Mouse (Mus musculus) myocyte (in vitro differentiated cells): ENCODE data around the gene Tmem59l.
A peak's percentile ranks its signal among the peaks of the same experiment; 100 is the strongest.

Experiments
- CEBPB ChIP-seq: IDR thresholded peaks from 2 replicates; pipeline ENCODE4 v1.6.1; 2011; ENCODE audit warnings: mild to moderate bottlenecking, moderate library complexity; ENCODE audit not compliant: poor library complexity, insufficient read depth, severe bottlenecking
- MAX ChIP-seq: IDR thresholded peaks from one replicate; pipeline ENCODE4 v1.6.1; 2011; ENCODE audit warnings: low read depth, mild to moderate bottlenecking, control low read depth
- MYOD1 ChIP-seq, 3 experiments: IDR thresholded peaks; one replicate each; pipeline ENCODE4 v1.6.1; 2011; ENCODE audit warnings: control low read depth in 2 of 3, low read depth in 2 of 3, mild to moderate bottlenecking in 2 of 3, moderate library complexity in 1 of 3; ENCODE audit not compliant: insufficient read length in 2 of 3, control insufficient read depth in 1 of 3
- MYOG ChIP-seq, 3 experiments: IDR thresholded peaks; one replicate each; pipeline ENCODE4 v1.6.1; 2011; ENCODE audit warnings: control low read depth in 2 of 3, low read depth in 2 of 3, mild to moderate bottlenecking in 2 of 3; ENCODE audit not compliant: insufficient read length in 2 of 3, control insufficient read depth in 1 of 3, insufficient read depth in 1 of 3
- POLR2A ChIP-seq: IDR thresholded peaks from one replicate; pipeline ENCODE4 v1.6.1; 2011; ENCODE audit warnings: low read depth, mild to moderate bottlenecking, control low read depth, moderate library complexity; ENCODE audit not compliant: insufficient read length
- POLR2AphosphoS2 ChIP-seq: IDR thresholded peaks from one replicate; pipeline ENCODE4 v1.6.1; 2011; ENCODE audit warnings: low read depth, control low read depth; ENCODE audit not compliant: insufficient read length
- REST ChIP-seq: IDR thresholded peaks from one replicate; pipeline ENCODE4 v1.6.1; 2011; ENCODE audit warnings: mild to moderate bottlenecking, control low read depth, moderate library complexity; ENCODE audit not compliant: insufficient read depth, insufficient read length
- SRF ChIP-seq: IDR thresholded peaks from one replicate; pipeline ENCODE4 v1.6.1; 2011; ENCODE audit warnings: low read depth; ENCODE audit not compliant: control insufficient read depth, insufficient read length
- TCF12 ChIP-seq: IDR thresholded peaks from one replicate; pipeline ENCODE4 v1.6.1; 2011; ENCODE audit warnings: mild to moderate bottlenecking, control low read depth; ENCODE audit not compliant: poor library complexity, insufficient read depth, severe bottlenecking
- TCF3 ChIP-seq: IDR thresholded peaks from one replicate; pipeline ENCODE4 v1.6.1; 2011; ENCODE audit warnings: low read depth, control low read depth; ENCODE audit not compliant: insufficient read length
- USF1 ChIP-seq: IDR thresholded peaks from one replicate; pipeline ENCODE4 v1.6.1; 2011; ENCODE audit warnings: low read depth, mild to moderate bottlenecking, control low read depth, moderate library complexity

GRCm38 (mm10) chr8:70506328-70507026 is 19.3 kb upstream of the Tmem59l start, which contains the start of gene Rex1bd:
- peak; percentile 78 for TF ChIP-seq POLR2A
- TF ChIP-seq MAX: no peak
- TF ChIP-seq TCF12: no peak
- peak in 1 of 3 experiments; percentile 36 for TF ChIP-seq MYOD1 (IDR thresholded peaks at IDR 0.05; ENCODE audit: control insufficient read depth in 1 of 3, insufficient read length in 2 of 3, low read depth in 2 of 3)
- TF ChIP-seq USF1: no peak
- TF ChIP-seq CEBPB: no peak
- TF ChIP-seq POLR2AphosphoS2: peak; percentile 95
- TF ChIP-seq MYOG (IDR thresholded peaks at IDR 0.05; ENCODE audit: control insufficient read depth in 1 of 3, insufficient read depth in 1 of 3, insufficient read length in 2 of 3, low read depth in 2 of 3): peak in 2 of 3 experiments; percentile 10 to 39
- TF ChIP-seq TCF3: peak; percentile 15
- TF ChIP-seq REST: no peak
- TF ChIP-seq SRF: no peak
